Mouse (Mus musculus): ENCODE measurements at regions not wholly inside any gene's neighbourhood (a gene's known extent, or its start where the extent isn't known, plus 50 kb on each side); places are given as distances from the start of the nearest gene placed in this dataset.

- TF ChIP-seq POLR2A (IDR thresholded peaks at IDR 0.05; ENCODE audit: low read depth, low read length), result no peak
- TF ChIP-seq CTCF (IDR thresholded peaks at IDR 0.05; ENCODE audit: extremely low read depth, insufficient read depth, insufficient read length, insufficient replicate concordance), result no peak
These were observed 200.2 kb upstream of the Gm15217 start for GRCm38 (mm10) chr14:46179024-46179423.
